Comparison of ENCODE assay signal across 8 mouse cellular contexts in the genomic region with DNA sequence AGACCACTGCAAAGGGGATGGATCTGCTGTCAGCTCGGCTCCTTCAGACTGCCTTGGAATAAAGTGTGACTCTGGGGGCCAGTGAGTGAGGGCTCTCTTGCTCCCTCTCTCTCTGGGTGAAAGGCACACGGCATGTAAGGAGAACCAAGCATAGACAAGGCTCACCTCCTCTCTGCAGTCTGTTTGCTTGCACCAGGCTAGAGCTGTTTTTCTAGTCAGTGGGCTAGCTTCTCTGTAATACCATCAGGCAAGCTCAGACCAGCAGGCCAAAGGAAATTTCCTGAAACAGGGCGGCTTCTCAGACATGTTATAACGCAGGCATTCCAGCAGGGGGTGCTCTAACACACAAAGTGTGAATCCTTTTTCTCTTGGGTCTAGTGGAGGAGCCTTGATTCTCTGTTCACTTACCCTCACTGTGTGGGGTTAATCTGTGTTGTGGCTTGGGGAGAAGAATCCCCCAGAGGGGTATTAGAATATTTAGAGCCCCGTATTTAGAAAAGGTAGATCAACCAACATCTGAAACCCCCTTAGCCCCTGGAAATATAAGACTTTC. TPM values are rescaled to one million over a fixed set of nuclear protein-coding genes. Genes with fewer than 3 reads are reported as not detected.
DNase-seq lines count a peak whose midpoint lies in the region; ATAC-seq and TF ChIP-seq lines count a peak whose summit lies in the region.

No protein-coding gene starts in this region.

- no peak overlapping the region for H3K4me2 ChIP-seq in lung, postnatal 0 days (replicated peaks; ENCODE audit: low read depth, low read length)

- no peaks in the 10 kb centered on the region for H3K9me3 ChIP-seq in heart, embryonic 10.5 days
- H3K9me3 ChIP-seq in lung, postnatal 0 days (ENCODE audit: low read length): no peaks in the 10 kb centered on the region

- WGBS in heart, embryonic 10.5 days: 29% methylated on average over 5 of the region's 5 CpGs
- 28% methylated on average over 5 of the region's 5 CpGs for WGBS in lung, postnatal 0 days

- H3K4me1 ChIP-seq in heart, embryonic 10.5 days: peaks cover 33% of the 10 kb centered on the region
- no peaks in the 10 kb centered on the region for H3K4me1 ChIP-seq in lung, postnatal 0 days (ENCODE audit: insufficient read depth, low read depth, low read length)

- 0 out of 2 replicates have a peak, but pooled peaks cover 9% of the 10 kb centered on the region for H3K27me3 ChIP-seq in heart, embryonic 10.5 days (ENCODE audit: insufficient read depth, poor library complexity, severe bottlenecking)
- no peaks in the 10 kb centered on the region for H3K27me3 ChIP-seq in lung, postnatal 0 days (replicated peaks; ENCODE audit: insufficient read depth, low read length)

- H3K36me3 ChIP-seq in heart, embryonic 10.5 days: no peaks in the 10 kb centered on the region
- H3K36me3 ChIP-seq in lung, postnatal 0 days (ENCODE audit: insufficient read depth, low read length): no peaks in the 10 kb centered on the region

- H3K4me3 ChIP-seq in heart, embryonic 10.5 days: no peak overlapping the region
- no peak overlapping the region for H3K4me3 ChIP-seq in lung, postnatal 0 days (ENCODE audit: low read depth, low read length)

- H3K9ac ChIP-seq in lung, postnatal 0 days (replicated peaks; ENCODE audit: low read depth): no peak overlapping the region

- DNase-seq in CD8-positive naive resting alpha-beta T cell, adult 2 months (ENCODE audit: low read depth in 2 of 2, low spot score in 2 of 2): peak; percentile 33 to 61
- DNase-seq in adrenal gland, adult (ENCODE audit: inconsistent age in 2 of 2, low spot score in 1 of 2): peak; percentile 46 to 84
- DNase-seq in heart, embryonic 10.5 days (ENCODE audit: low spot score): peak; percentile 82
- DNase-seq in kidney, postnatal 36 days: peak; percentile 37 to 77
- peak; percentile 63 for DNase-seq in lung, postnatal 0 days (ENCODE audit: low spot score)
- peak; percentile 75 for DNase-seq in retina, postnatal 1 day

- ATAC-seq in common myeloid progenitor, adult 5-6 weeks (replicated peaks; ENCODE audit: low read depth, poor library complexity, severe bottlenecking): peak; percentile 59
- ATAC-seq in lung, postnatal 0 days: no peak
- no peak for ATAC-seq in activated CD4-positive, CD25-positive, alpha-beta regulatory T cell, adult 4 months

- no peak for TF ChIP-seq EP300 in lung, postnatal 0 days (IDR thresholded peaks at IDR 0.05)

- TF ChIP-seq CTCF in lung, postnatal 0 days (IDR thresholded peaks at IDR 0.05): peak; percentile 84

- no peak overlapping the region for H3K27ac ChIP-seq in heart, embryonic 10.5 days
- H3K27ac ChIP-seq in lung, postnatal 0 days (ENCODE audit: low read length): no peak overlapping the region

RNA-seq across cellular contexts. Expression of a gene that starts 31.7 kb away (rescaled TPM):
- total RNA-seq in common myeloid progenitor, adult 5-6 weeks (2017): not detected in 2 replicates
- 0.06 and 0.18 TPM in 2 replicates for polyA plus RNA-seq in heart, embryonic 10.5 days (2016; fragmentation: Nextera tagmentation; extraction: Ambion mirVana)
- polyA plus RNA-seq in lung, postnatal 0 days (2015; fragmentation: Nextera tagmentation; extraction: Ambion mirVana): 0.08 and 0.17 TPM in 2 replicates
- not detected for polyA plus RNA-seq in activated CD4-positive, CD25-positive, alpha-beta regulatory T cell, adult 4 months (2017; shearing (Covaris generic))

RNA-seq across cellular contexts. Expression of a gene that starts 42.0 kb away (rescaled TPM):
- total RNA-seq in common myeloid progenitor, adult 5-6 weeks (2017): 25.1 and 30.9 TPM in 2 replicates
- 15.6 and 18.9 TPM in 2 replicates for polyA plus RNA-seq in heart, embryonic 10.5 days (2016; fragmentation: Nextera tagmentation; extraction: Ambion mirVana)
- polyA plus RNA-seq in lung, postnatal 0 days (2015; fragmentation: Nextera tagmentation; extraction: Ambion mirVana): 11.5 and 13.3 TPM in 2 replicates
- 100 to 1,000 TPM in 1 of 2 experiments, 10 to 100 TPM in 1; 99.1 to 102 TPM for polyA plus RNA-seq in activated CD4-positive, CD25-positive, alpha-beta regulatory T cell, adult 4 months (2017; shearing (Covaris generic))

RNA-seq across cellular contexts. Expression of a gene that starts 53.9 kb away (rescaled TPM):
- total RNA-seq in common myeloid progenitor, adult 5-6 weeks (2017): 8.3 and 12.9 TPM in 2 replicates
- 16.1 and 16.4 TPM in 2 replicates for polyA plus RNA-seq in heart, embryonic 10.5 days (2016; fragmentation: Nextera tagmentation; extraction: Ambion mirVana)
- 13.6 and 14.1 TPM in 2 replicates for polyA plus RNA-seq in lung, postnatal 0 days (2015; fragmentation: Nextera tagmentation; extraction: Ambion mirVana)
- 10 to 100 TPM in 1 of 2 experiments, 1 to 10 TPM in 1; 9.6 to 11.9 TPM for polyA plus RNA-seq in activated CD4-positive, CD25-positive, alpha-beta regulatory T cell, adult 4 months (2017; shearing (Covaris generic))

RNA-seq across cellular contexts. Expression of a gene that starts 56.3 kb away (rescaled TPM):
- 2.0 and 5.0 TPM in 2 replicates for total RNA-seq in common myeloid progenitor, adult 5-6 weeks (2017)
- 3.8 and 4.2 TPM in 2 replicates for polyA plus RNA-seq in heart, embryonic 10.5 days (2016; fragmentation: Nextera tagmentation; extraction: Ambion mirVana)
- 1.0 and 1.7 TPM in 2 replicates for polyA plus RNA-seq in lung, postnatal 0 days (2015; fragmentation: Nextera tagmentation; extraction: Ambion mirVana)
- 1 to 10 TPM; 5.4 to 5.5 TPM for polyA plus RNA-seq in activated CD4-positive, CD25-positive, alpha-beta regulatory T cell, adult 4 months (2017; shearing (Covaris generic))
